ENCODE assay signal across 10 mouse cellular contexts in the genomic region with DNA sequence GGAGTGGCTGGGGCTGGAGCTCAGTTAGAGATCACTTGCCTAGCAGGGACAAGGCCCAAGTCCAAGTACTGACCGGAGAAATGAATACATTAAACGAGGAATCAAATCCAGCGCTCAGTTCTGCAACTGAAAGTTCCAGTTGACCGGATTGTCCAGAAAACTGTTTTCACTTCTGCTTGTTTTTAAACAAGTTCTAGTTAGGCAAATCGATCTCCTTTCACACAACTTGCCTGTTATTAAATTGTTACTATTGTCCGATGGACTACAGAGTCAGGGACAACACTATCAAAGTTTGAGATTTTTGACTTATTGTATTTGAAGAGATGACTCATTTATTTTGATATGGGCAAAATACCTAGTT. TPM values are rescaled to one million over a fixed set of nuclear protein-coding genes. Genes with fewer than 3 reads are reported as not detected.
DNase-seq lines count a peak whose midpoint lies in the region; ATAC-seq and TF ChIP-seq lines count a peak whose summit lies in the region.
"Had no signal": no experiment of that assay in that cellular context is flagged by ENCODE, and none has a peak within 500 bp of the region (broad histone marks: within the 10 kb centered on the region; RNA-seq: fewer than 3 reads in every experiment).

No protein-coding gene starts in this region.

- DNase-seq in liver, adult 2 months (ENCODE audit: extremely low read depth, low read depth, low spot score) = peak; percentile 27
- no peak for DNase-seq in liver, embryonic 11.5 days (ENCODE audit: low spot score)
- DNase-seq in forebrain, embryonic 10.5 days (ENCODE audit: extremely low spot score, low spot score) = no peak
- DNase-seq in hindbrain, postnatal 0 days (ENCODE audit: low spot score) = no peak
- DNase-seq in cerebellum, postnatal 10 days = no peak
- no peak for DNase-seq in adrenal gland, adult (ENCODE audit: inconsistent age in 2 of 2, low spot score in 1 of 2)
- DNase-seq in right cerebral cortex, postnatal 14 days = no peak

- no peaks in the 10 kb centered on the region for H3K9me3 ChIP-seq in liver, embryonic 11.5 days (ENCODE audit: control insufficient read depth, low read length)
- no peaks in the 10 kb centered on the region for H3K9me3 ChIP-seq in forebrain, embryonic 10.5 days
- no peaks in the 10 kb centered on the region for H3K9me3 ChIP-seq in hindbrain, postnatal 0 days (ENCODE audit: low read length)
- no peaks in the 10 kb centered on the region for H3K9me3 ChIP-seq in midbrain, embryonic 16.5 days (replicated peaks; ENCODE audit: control insufficient read depth, low read length, poor library complexity, severe bottlenecking)

- no peaks in the 10 kb centered on the region for H3K27me3 ChIP-seq in liver, adult 2 months (ENCODE audit: control insufficient read depth, insufficient read depth, low read length)
- H3K27me3 ChIP-seq in liver, embryonic 11.5 days (replicated peaks; ENCODE audit: control insufficient read depth, insufficient read depth, low read length) = peaks cover 6% of the 10 kb centered on the region
- H3K27me3 ChIP-seq in forebrain, embryonic 10.5 days (ENCODE audit: poor library complexity, severe bottlenecking) = peaks cover 59% of the 10 kb centered on the region
- H3K27me3 ChIP-seq in hindbrain, postnatal 0 days (ENCODE audit: insufficient read depth, low read length) = no peaks in the 10 kb centered on the region
- H3K27me3 ChIP-seq in midbrain, embryonic 16.5 days (ENCODE audit: control insufficient read depth, insufficient read depth, low read depth, low read length) = peaks cover 18% of the 10 kb centered on the region

- TF ChIP-seq CTCF in liver, adult 2 months (IDR thresholded peaks at IDR 0.05; ENCODE audit: low read depth, low read length) = no peak
- TF ChIP-seq CTCF in hindbrain, postnatal 0 days (IDR thresholded peaks at IDR 0.05; ENCODE audit: low read depth) = no peak

- H3K4me2 ChIP-seq in liver, embryonic 11.5 days = no peak overlapping the region
- peak overlapping the region; percentile 54 for H3K4me2 ChIP-seq in hindbrain, postnatal 0 days (ENCODE audit: low read depth, low read length)
- H3K4me2 ChIP-seq in midbrain, embryonic 16.5 days (ENCODE audit: low read length) = peak overlapping the region; percentile 87

- ATAC-seq in liver, embryonic 11.5 days (replicated peaks; ENCODE audit: low FRiP score) = no peak
- ATAC-seq in hindbrain, postnatal 0 days = no peak
- no peak for ATAC-seq in midbrain, embryonic 16.5 days

- no peaks in the 10 kb centered on the region for H3K36me3 ChIP-seq in liver, adult 2 months (ENCODE audit: control insufficient read depth, insufficient read depth, low read length)
- no peaks in the 10 kb centered on the region for H3K36me3 ChIP-seq in liver, embryonic 11.5 days (ENCODE audit: control insufficient read depth, insufficient read depth, low read length)
- no peaks in the 10 kb centered on the region for H3K36me3 ChIP-seq in forebrain, embryonic 10.5 days (replicated peaks)
- no peaks in the 10 kb centered on the region for H3K36me3 ChIP-seq in hindbrain, postnatal 0 days (ENCODE audit: insufficient read depth, low read length)
- no peaks in the 10 kb centered on the region for H3K36me3 ChIP-seq in midbrain, embryonic 16.5 days (ENCODE audit: control insufficient read depth, insufficient read depth, low read length)

- no peak overlapping the region for H3K4me3 ChIP-seq in liver, adult 2 months (ENCODE audit: insufficient read depth, low read depth, low read length)
- H3K4me3 ChIP-seq in liver, embryonic 11.5 days (ENCODE audit: low read depth, low read length) = no peak overlapping the region
- peak overlapping the region; percentile 46; the same call in 1 of the 2 replicates for H3K4me3 ChIP-seq in forebrain, embryonic 10.5 days
- H3K4me3 ChIP-seq in hindbrain, postnatal 0 days (ENCODE audit: low read length) = peak overlapping the region; percentile 36
- H3K4me3 ChIP-seq in midbrain, embryonic 16.5 days (ENCODE audit: low read depth, low read length) = peak overlapping the region; percentile 46
- H3K4me3 ChIP-seq: myocyte had no signal

- no peaks in the 10 kb centered on the region for H3K4me1 ChIP-seq in liver, adult 2 months (ENCODE audit: control insufficient read depth, insufficient read depth, low read length)
- peaks cover 10% of the 10 kb centered on the region for H3K4me1 ChIP-seq in liver, embryonic 11.5 days (replicated peaks; ENCODE audit: control insufficient read depth, insufficient read depth, low read length)
- H3K4me1 ChIP-seq in forebrain, embryonic 10.5 days = peaks cover 25% of the 10 kb centered on the region
- H3K4me1 ChIP-seq in hindbrain, postnatal 0 days (ENCODE audit: insufficient read depth, low read length) = no peaks in the 10 kb centered on the region
- H3K4me1 ChIP-seq in midbrain, embryonic 16.5 days (ENCODE audit: control insufficient read depth, insufficient read depth, low read length) = peaks cover 8% of the 10 kb centered on the region; the same call in 1 of the 2 replicates

- no peak overlapping the region for H3K27ac ChIP-seq in liver, adult 2 months (replicated peaks; ENCODE audit: insufficient read depth, low read depth, low read length)
- H3K27ac ChIP-seq in liver, embryonic 11.5 days (ENCODE audit: low read depth, low read length) = no peak overlapping the region
- peak overlapping the region; percentile 81 for H3K27ac ChIP-seq in forebrain, embryonic 10.5 days
- H3K27ac ChIP-seq in hindbrain, postnatal 0 days = no peak overlapping the region
- no peak overlapping the region for H3K27ac ChIP-seq in midbrain, embryonic 16.5 days (ENCODE audit: low read length)

- no peaks in the 10 kb centered on the region for H3K79me2 ChIP-seq in liver, adult 2 months (ENCODE audit: control insufficient read depth, insufficient read depth, low read length)

- no peak overlapping the region for H3K9ac ChIP-seq in liver, adult 2 months (ENCODE audit: low read depth, low read length)
- H3K9ac ChIP-seq in liver, embryonic 11.5 days (ENCODE audit: low read depth, low read length) = no peak overlapping the region
- H3K9ac ChIP-seq in hindbrain, postnatal 0 days (replicated peaks; ENCODE audit: low read length) = no peak overlapping the region
- H3K9ac ChIP-seq in midbrain, embryonic 16.5 days (ENCODE audit: low read depth, low read length) = peak overlapping the region; percentile 68

- 89% methylated on average over 6 of the region's 6 CpGs for WGBS in liver, adult 2 months
- WGBS in liver, embryonic 11.5 days = 82% methylated on average over 6 of the region's 6 CpGs
- WGBS in forebrain, embryonic 10.5 days = 79% methylated on average over 6 of the region's 6 CpGs
- WGBS in hindbrain, postnatal 0 days = 71% methylated on average over 6 of the region's 6 CpGs
- 79% methylated on average over 6 of the region's 6 CpGs for WGBS in midbrain, embryonic 16.5 days

- no peak for TF ChIP-seq POLR2A in liver, adult 2 months (IDR thresholded peaks at IDR 0.05; ENCODE audit: extremely low read depth, insufficient read depth, low read length)

RNA-seq across cellular contexts. Expression of gene Slc6a16, which starts 0.5 kb away (rescaled TPM):
- 0.20 and 0.37 TPM in 2 replicates for total RNA-seq in liver, adult 2 months (2014; rRNA removed)
- 0.86 and 1.9 TPM in 2 replicates for polyA plus RNA-seq in liver, adult 2 months (2012; rRNA removed)
- polyA plus RNA-seq in liver, embryonic 11.5 days (2014; fragmentation: Nextera tagmentation; extraction: Ambion mirVana) = 0.19 TPM in 1 of 2 replicates, not detected in the other
- not detected in 2 replicates for polyA plus RNA-seq in forebrain, embryonic 10.5 days (2016; fragmentation: Nextera tagmentation; extraction: Ambion mirVana)
- 1.3 and 1.8 TPM in 2 replicates for total RNA-seq in hindbrain, postnatal 0 days (2014; rRNA removed)
- 2.0 and 2.1 TPM in 2 replicates for polyA plus RNA-seq in hindbrain, postnatal 0 days (2015; fragmentation: Nextera tagmentation; extraction: Ambion mirVana)
- polyA plus RNA-seq in midbrain, embryonic 16.5 days (2015; fragmentation: Nextera tagmentation; extraction: Ambion mirVana) = 0.93 and 1.2 TPM in 2 replicates
- polyA plus RNA-seq: myocyte had no signal

RNA-seq across cellular contexts. Expression of gene Cd37, which starts 2.5 kb away (rescaled TPM):
- total RNA-seq in liver, adult 2 months (2014; rRNA removed) = 1.4 and 1.5 TPM in 2 replicates
- polyA plus RNA-seq in liver, adult 2 months (2012; rRNA removed) = 4.5 and 11.5 TPM in 2 replicates
- polyA plus RNA-seq in liver, embryonic 11.5 days (2014; fragmentation: Nextera tagmentation; extraction: Ambion mirVana) = 14.4 and 19.5 TPM in 2 replicates
- polyA plus RNA-seq in forebrain, embryonic 10.5 days (2016; fragmentation: Nextera tagmentation; extraction: Ambion mirVana) = 1.1 TPM in 2 replicates
- total RNA-seq in hindbrain, postnatal 0 days (2014; rRNA removed) = 0.40 and 1.0 TPM in 2 replicates
- 2.2 and 2.4 TPM in 2 replicates for polyA plus RNA-seq in hindbrain, postnatal 0 days (2015; fragmentation: Nextera tagmentation; extraction: Ambion mirVana)
- polyA plus RNA-seq in midbrain, embryonic 16.5 days (2015; fragmentation: Nextera tagmentation; extraction: Ambion mirVana) = 1.3 and 1.4 TPM in 2 replicates

RNA-seq across cellular contexts. Expression of gene Tead2, which starts 25.8 kb away (rescaled TPM):
- total RNA-seq in liver, adult 2 months (2014; rRNA removed) = 1.2 and 1.5 TPM in 2 replicates
- 0.97 and 2.9 TPM in 2 replicates for polyA plus RNA-seq in liver, adult 2 months (2012; rRNA removed)
- 69.3 and 75.9 TPM in 2 replicates for polyA plus RNA-seq in liver, embryonic 11.5 days (2014; fragmentation: Nextera tagmentation; extraction: Ambion mirVana)
- 337 and 380 TPM in 2 replicates for polyA plus RNA-seq in forebrain, embryonic 10.5 days (2016; fragmentation: Nextera tagmentation; extraction: Ambion mirVana)
- 58.0 and 73.6 TPM in 2 replicates for total RNA-seq in hindbrain, postnatal 0 days (2014; rRNA removed)
- 36.0 and 37.3 TPM in 2 replicates for polyA plus RNA-seq in hindbrain, postnatal 0 days (2015; fragmentation: Nextera tagmentation; extraction: Ambion mirVana)
- polyA plus RNA-seq in midbrain, embryonic 16.5 days (2015; fragmentation: Nextera tagmentation; extraction: Ambion mirVana) = 30.5 and 39.5 TPM in 2 replicates

RNA-seq across cellular contexts. Expression of gene Dkkl1, which starts 29.4 kb away (rescaled TPM):
- total RNA-seq in liver, adult 2 months (2014; rRNA removed) = not detected in 2 replicates
- 0.21 TPM in 1 of 2 replicates, not detected in the other for polyA plus RNA-seq in liver, adult 2 months (2012; rRNA removed)
- polyA plus RNA-seq in liver, embryonic 11.5 days (2014; fragmentation: Nextera tagmentation; extraction: Ambion mirVana) = 2.8 TPM in 2 replicates
- 1.0 TPM in 2 replicates for polyA plus RNA-seq in forebrain, embryonic 10.5 days (2016; fragmentation: Nextera tagmentation; extraction: Ambion mirVana)
- total RNA-seq in hindbrain, postnatal 0 days (2014; rRNA removed) = 15.7 and 18.3 TPM in 2 replicates
- polyA plus RNA-seq in hindbrain, postnatal 0 days (2015; fragmentation: Nextera tagmentation; extraction: Ambion mirVana) = 24.0 and 25.4 TPM in 2 replicates
- 6.2 and 10.5 TPM in 2 replicates for polyA plus RNA-seq in midbrain, embryonic 16.5 days (2015; fragmentation: Nextera tagmentation; extraction: Ambion mirVana)

RNA-seq across cellular contexts. Expression of gene Slc6a21, which starts 35.9 kb away (rescaled TPM):
- total RNA-seq in liver, adult 2 months (2014; rRNA removed) = not detected in 2 replicates
- 0.12 and 0.18 TPM in 2 replicates for polyA plus RNA-seq in liver, adult 2 months (2012; rRNA removed)
- not detected in 2 replicates for polyA plus RNA-seq in liver, embryonic 11.5 days (2014; fragmentation: Nextera tagmentation; extraction: Ambion mirVana)
- not detected in 2 replicates for polyA plus RNA-seq in forebrain, embryonic 10.5 days (2016; fragmentation: Nextera tagmentation; extraction: Ambion mirVana)
- total RNA-seq in hindbrain, postnatal 0 days (2014; rRNA removed) = not detected in 2 replicates
- polyA plus RNA-seq in hindbrain, postnatal 0 days (2015; fragmentation: Nextera tagmentation; extraction: Ambion mirVana) = not detected in 2 replicates
- not detected in 2 replicates for polyA plus RNA-seq in midbrain, embryonic 16.5 days (2015; fragmentation: Nextera tagmentation; extraction: Ambion mirVana)
- total RNA-seq: layer of hippocampus, postnatal 25 days had no signal
- polyA plus RNA-seq: myocyte had no signal

Comparison
In these comparisons a context has a peak if more than half of its experiments do, and no peak if none do; other contexts are left out.
1. H3K4me3 ChIP-seq: peak in forebrain, embryonic 10.5 days (single experiment), hindbrain, postnatal 0 days (single experiment) and midbrain, embryonic 16.5 days (single experiment); none in liver, adult 2 months (single experiment) and liver, embryonic 11.5 days (single experiment).